Mouse (Mus musculus) yolk sac, embryonic 10.5 days (tissue): ENCODE results near the gene Gsn.

Experiments used
- DNase-seq: peaks from one replicate; pipeline ENCODE4 v3.0.0-alpha.2; 2017; ENCODE audit warnings: low spot score

The Gsn gene

DNA sequence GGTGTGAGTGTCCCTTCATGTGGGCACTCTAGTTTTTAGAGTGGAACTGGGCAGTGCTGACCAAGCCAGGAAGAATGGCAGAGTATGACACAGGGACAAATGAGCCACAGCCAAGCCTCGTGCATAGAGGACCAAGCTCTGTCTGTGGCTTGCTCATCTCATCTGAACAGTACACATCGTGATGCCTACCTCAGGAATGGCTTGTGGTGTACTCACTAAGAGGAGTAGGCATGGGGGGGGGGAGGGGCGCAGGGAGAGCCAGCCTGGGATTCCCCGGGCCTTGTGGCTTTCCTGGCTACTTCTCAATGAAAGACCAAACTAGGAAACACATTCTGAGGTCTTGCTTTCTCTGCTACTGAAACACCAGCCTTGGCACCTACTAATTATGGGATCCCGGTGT is 1.2 kb upstream of the Gsn start:
- DNase-seq = no peak

DNA sequence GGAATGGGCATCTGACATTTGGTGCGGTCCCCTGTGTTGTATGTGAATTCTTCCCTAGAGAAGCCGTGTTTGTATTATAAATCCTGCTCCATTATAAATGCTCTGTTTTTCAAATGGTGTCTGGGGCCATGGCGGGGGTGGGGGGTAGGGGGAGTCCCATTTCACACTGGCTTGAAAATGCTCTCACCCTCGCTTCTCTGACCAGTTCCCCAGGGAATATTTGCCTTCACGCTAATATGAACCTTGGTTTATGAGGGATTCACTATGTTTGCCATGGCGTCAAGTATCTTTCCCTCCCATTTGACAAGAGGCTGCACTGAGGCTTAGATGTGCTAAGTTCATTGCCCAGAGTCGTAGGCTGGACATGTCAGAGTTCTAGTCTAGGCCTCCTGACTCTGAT is 718 bp upstream of the Gsn start:
- DNase-seq = no peak

DNA sequence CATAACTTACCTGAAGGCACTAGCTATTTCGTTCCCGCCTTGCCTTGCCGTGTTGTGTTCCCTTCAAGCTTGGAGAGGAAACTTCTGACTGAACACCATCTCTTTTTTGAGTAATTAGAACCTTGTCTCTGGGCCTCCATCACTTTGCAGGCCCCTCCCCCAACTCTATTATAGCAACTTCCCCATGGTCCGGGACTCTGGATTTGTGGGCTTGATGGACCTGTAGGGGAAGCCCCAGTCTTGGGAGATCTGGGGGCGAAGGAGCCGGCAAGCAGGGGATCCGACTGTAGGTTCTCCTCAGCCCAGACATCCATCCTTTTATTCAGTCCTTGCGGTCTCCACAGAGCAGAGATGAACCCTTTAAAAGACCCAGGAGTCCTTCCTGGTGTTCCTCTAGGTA is 752 bp downstream of the Gsn start:
- DNase-seq = no peak

DNA sequence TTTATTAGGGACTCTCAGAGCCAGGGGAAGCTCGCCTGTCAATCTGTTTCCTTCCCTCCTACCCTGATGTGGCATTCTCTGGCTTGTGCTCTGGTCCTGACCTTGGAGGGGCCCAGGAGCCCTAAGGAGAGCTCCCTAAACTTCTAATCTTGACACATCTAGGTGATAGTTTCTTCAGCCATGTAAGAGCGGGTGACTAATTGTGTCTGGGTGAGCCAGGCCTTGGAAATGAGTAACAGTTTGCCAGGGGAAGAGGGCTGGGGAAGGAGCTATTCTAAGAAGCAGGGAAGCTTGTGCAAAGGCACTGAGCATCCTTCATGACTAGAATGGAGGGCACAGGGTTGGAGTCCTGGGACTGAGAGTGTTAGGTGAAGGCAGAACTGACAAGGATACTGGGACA is 1.7 kb downstream of the Gsn start:
- no peak for DNase-seq

DNA sequence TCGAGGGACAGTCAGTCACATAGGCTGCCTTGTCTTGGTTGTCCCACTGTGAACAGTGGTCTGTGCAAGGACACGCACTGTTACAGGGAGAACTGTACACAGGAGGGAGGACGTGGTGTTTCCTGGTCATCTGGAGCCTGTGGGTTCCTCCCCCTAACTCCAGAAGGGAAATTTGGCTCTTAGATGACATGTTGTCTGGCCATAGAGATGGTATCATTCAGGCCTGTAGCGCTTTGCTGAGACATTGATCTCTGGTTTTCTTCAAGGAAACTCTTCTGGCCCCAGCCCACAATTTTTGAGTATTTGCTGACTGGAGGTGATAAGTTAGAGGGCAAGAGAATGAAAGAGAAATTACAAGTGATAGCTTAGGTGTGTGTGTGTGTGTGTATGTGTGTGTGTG is 2.4 kb downstream of the Gsn start:
- no peak for DNase-seq

DNA sequence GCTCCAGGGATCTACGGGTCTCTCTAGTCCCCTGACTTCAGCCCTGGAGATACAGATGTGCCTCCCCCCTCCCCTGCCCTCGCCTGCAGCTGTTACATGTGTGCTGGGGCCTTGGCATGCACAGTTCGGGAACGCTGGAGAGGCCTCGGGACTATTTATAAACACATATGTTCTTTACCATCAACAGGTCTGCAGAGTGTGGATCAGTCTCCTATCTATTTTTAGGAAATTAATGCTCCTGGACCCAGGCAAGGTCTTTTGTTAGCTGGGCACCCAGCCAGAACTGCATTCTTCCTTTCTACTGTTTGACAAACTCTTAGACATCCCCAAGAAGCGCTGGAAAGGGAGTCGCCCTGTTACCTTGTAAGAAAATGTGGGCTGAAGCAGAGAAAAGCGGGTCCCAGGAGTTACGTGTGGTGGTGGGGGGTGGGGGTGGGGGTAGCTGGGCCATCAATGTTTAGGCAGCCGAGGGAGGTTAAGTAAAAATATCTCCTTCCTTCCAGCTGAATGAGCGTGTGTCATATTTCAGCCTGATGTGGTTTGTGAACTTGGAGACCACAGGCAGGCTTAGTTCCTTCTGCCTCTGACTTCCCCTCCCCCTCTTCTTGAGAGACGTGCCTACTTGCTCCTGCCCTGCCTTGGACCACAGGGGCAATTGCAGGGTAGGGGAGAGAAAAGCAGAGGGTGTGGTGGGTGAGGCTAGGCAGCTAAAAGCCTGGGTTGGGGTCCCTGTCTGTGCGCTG is 3.3 kb downstream of the Gsn start:
- DNase-seq = peak; percentile 19

DNA sequence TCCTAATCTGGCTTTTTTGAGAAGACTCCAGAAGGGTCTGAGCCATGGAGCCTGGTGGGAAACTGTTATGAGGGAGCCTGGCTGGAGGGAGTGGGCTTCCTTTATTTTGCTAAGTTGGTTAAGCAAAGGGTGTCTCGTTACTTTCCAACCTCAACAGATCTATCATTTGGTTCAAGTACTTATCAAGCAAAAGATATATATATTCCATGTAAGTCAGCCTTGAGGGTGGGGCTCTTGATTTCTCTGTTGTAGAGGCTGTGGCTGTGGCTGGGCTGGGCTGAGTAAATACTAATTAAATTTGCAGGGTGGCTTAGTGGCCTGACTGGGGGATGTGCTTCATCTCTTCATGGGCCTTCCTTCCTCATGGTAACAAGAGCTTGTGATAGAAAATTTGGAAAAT is 4.1 kb downstream of the Gsn start:
- DNase-seq = no peak

DNA sequence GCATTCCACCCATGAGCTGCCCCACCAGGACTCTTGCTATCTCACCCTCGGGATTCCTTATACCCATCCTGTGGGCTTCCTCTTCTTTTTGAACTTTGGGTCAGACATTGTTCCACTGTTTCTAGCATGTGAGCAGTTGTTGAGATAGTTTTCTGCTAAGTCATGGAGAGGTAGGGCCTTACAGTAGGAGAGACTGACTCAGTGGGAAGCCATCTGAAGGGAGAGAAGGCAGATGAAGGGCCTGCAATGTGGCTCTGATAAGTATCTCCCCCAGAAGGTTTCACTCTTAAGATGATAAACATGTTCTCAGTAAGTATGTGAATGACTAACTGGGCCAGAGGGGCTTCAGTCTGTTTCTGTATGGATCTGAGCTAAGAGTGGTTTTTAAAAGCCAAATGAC is 7.9 kb downstream of the Gsn start:
- no peak for DNase-seq

DNA sequence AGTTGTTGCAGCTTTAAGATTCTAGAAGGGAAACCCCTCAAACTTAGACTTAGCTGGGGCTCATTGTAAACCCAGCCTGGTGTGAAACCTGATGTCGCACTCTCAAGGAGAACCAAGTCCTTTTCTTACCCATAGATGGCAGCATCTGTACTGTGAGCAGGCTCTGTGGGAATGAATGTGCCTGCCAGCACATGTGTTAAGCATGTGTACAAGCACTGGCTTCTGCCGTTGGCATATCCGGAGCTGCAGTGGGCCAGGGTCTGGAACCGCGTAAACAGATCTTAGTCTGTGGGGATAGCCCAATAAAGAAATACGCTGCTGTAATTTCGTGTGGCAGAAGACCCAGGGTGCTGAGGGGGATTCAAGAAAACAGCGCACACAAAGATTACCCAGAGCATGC is 9.1 kb downstream of the Gsn start:
- peak; percentile 57 for DNase-seq

DNA sequence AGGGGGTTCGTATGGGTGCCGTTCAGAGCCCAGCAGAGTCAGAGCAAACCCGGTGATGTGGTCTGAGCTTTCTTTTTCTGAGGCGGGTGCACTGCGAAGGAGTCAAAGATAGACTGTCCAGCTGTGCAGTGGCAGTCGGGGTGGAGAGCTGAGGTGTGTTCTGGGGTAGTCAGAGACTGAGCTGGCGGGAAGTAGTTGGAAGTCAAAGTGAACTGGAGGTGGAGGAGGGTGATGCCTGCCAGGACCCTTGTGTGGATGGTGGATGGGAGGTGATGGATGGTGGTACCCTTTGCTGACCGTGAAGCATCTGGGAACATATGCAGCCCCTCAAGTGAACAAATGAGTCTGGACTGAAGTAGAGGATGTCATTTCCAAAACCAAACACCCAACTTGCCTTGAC is 9.6 kb downstream of the Gsn start:
- DNase-seq = no peak

DNA sequence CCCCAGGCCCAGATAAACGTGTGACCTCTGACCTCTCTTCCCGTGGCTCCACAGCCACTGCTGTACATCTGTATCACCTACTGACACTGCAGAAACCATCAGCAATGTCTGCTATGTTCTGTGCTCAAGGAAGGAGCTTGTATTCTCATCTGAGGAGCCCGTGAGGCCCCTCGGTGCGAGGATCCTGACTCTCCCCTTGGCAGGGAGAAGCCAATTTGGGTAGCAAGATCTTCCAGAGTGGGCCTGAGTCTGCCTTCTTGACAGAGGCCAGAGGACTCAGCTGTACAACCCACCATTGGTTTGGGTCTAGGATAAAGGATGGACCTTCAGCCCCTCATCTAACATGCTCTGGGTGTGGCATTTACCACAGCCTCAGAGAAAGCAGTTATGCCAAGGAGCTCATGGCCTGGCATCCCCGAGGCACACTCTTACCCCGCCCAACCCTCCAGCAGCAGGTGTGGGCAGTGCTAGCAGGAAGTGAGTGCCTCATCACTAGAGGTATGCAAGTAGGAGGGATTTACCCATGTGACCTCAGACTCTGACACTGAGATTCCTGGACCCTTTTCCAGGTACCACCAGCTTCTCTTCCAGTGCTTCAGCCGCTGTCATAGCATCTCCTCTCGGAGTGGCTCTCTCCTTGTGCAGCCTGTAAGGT is 10.2 kb downstream of the Gsn start:
- no peak for DNase-seq

DNA sequence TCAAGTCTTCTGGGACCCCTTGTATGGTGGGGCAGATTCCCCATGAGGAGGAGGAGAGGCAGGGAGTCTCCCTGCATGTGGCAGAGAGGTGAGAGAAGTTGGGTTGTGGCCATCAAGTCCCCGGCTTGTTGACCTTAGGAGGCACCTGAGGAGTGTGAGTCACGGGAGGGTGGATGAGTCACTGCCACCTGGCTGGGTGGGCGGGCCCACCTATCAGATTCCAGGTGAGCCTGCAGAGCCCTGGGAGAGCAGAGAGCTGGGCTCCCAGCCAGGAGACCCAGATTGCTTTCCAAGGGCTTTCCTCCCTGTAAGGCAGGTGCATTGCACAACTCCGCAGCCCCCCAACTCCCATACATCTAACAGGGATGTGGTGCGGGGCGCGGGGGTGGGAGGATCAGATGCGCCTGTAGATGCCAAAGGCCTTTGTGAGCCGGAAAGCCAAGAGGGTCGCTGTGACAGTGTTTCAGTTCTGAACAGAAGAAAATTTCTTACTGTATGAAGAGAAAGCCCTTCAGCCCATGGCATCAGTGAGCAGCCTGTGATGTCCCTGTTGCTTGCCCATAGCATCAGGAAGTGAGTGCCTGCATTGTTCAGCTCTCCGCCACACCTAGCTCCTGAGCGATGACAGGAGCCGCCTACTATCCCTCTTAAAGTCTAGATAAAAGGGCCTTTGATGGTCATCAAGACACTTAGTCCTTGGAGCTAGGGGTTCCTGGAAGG is 11.1 kb downstream of the Gsn start:
- peak; percentile 88 for DNase-seq

DNA sequence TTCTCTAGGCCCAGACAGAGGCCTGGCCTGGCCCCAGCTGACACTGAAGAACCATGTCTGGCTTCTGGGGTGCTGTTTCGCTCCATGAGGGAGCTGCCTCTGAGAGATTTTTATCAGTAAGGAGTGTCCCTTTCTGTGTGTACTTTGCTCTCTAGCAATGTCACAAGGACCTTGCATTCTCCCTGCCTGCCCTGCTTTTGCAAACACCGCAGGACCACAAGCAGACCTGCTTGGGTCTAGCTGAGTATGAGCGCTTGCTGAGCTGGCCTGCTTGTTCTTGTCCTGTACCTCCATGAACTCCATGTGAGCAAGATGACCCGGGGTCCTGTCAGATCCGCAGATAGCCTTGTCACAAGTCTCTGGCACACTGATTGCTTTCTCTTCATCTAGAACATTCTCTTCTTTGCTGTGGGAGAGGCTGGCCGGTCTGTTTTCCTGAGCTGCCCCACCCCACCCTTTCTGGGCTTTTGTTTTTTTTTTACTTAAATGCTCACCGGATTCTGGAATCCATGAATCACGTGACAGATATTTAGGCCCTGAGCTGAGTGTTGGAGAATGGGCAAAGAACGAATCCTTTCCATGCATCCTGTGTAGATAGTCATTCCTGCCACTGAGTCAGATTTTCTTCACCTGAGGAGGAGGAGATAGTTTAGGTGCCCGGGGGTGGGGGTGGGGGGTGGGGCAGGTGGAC is 11.8 kb downstream of the Gsn start:
- peak; percentile 83 for DNase-seq

DNA sequence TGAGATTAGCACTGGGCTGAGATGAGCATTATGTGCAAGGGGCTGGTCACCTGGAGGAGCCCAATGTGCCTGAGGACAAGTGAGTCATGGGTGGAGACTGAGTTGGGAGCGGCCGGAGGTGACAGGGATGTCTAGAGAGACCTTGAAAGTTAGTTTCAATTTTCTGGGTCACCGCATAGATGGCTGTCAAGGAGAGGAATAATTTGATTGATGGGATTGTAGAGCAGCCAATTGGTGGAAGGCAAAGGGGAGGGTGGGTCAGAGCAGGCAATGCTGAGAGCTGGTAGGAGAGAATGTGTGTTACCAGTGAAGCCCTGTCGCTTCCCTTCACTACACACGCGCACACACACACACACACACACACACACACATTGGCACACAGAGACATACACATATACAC is 13.0 kb downstream of the Gsn start:
- no peak for DNase-seq

DNA sequence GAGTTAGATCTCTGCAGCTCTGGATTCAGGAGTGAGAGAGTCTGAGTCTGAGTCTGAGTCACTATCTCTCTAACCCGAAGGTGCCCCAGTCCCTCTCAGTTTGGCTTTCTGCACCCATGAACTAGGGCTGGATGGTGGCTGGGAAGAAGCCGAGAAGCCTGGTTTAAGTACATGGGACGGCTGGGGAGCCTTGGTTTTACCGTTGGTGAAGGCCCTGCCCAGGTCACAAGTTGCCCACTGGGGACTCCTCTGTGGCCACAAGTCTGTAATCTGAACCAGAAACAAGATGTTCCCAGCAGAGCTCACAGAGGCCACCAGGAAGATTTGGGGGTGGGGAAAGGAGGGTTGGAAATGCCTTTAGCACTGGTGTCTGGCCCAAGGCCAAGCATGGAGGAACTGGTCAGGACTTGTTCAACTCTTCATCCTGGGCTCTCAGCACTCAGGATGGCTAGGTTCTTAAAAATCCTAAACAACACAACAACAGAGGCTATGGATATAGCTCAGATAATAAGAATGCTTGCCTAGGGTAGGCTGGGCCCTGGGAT is 13.6 kb downstream of the Gsn start:
- no peak for DNase-seq

DNA sequence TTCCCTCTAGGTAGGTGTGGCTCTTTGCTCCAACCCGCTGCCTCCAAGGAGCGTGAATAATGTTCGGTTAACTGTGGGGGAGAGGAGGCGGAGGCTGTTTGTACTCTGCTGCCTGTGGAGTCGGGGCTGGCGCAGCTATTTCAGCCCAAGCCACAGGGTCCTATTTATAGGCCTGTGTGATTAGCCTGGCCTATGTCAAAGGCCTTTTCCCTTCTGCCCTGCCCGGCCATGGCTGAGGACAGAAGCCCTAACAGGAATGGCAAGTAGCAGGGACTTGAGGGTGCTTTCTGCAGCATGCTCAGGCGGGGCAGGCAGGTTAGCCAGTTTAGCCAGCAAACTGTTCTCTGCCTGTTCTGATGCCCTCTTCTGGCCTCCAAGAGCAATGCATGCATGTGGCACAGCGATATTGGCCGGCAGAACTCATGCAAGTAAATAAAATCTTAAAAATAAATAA is 14.4 kb downstream of the Gsn start:
- DNase-seq = peak; percentile 54

DNA sequence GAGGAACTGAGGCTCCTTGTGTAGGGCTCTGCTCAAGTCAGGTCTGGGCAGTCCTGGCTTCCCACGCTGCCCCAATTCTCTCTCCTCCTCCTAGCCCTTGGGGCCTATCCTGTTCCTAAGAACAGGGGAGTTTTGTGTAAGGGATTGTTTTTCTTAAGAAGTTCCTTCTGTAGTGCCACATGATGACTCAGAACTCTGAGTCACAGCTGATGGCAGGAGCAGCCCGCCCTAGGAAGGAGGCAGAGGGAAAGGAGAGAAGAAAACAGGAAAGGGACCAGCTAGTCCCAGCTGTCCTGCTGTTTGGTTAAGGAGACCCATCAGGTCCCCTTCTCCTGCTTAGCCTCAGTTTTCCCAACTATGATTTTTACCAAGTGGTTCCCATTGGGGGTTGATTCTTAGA is 15.6 kb downstream of the Gsn start:
- DNase-seq = no peak

DNA sequence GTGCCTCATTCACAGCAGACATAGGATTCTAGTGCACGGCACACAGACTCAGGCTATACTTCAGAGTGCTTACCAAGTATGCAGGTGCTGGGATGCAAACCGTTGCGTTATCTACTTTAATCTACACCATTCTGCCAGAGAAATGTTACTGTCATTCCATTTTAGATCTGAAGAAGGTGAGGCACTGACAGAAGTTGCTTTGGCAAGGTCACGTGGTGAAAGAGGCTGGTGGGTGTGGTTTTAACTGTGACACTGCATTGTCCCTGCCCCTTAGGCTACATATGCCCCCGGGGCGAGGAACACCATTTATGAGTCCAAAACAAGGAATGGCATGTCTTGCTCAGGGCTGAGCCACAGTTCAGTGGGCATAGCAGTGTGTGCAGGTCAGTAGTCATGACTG is 16.7 kb downstream of the Gsn start:
- no peak for DNase-seq

DNA sequence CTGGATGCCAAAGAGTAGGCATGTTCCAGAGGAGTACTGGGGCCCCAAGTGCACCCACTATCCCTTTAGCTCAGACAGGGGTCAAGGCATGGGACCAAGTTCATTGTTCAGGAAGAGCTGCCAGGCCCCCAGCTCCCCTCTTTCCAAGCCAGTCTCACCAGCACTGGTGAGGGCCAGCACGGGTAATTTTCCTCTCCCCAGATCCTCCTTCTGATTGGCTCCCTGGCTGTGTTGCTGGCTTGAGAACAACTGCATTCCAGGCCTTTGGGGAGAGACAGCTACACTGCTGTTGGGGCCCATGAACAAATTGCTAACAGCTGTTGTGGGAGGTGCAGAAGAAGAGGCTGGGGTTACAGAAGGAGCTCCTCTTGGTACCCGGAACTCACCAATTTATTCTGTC is 17.4 kb downstream of the Gsn start:
- no peak for DNase-seq

DNA sequence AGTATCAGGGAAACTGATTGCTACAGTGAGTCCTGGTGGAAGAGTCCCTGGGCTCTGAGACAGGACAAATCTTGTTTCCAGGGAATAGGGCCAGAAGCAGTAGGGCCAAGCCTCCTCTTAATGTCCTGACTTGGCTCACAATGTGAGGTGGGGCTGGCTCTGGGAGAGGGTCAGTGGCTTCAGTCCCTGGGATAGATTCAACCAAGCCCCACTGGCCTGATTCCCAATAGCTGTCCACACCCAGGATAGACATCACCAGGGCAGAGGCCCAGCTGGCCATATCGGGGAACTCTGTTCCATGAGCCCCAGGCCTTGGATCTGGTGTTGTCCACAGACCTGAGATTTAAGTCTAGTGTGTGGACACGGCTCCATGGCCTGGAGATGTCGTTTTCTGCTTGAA is 21.5 kb downstream of the Gsn start:
- no peak for DNase-seq

DNA sequence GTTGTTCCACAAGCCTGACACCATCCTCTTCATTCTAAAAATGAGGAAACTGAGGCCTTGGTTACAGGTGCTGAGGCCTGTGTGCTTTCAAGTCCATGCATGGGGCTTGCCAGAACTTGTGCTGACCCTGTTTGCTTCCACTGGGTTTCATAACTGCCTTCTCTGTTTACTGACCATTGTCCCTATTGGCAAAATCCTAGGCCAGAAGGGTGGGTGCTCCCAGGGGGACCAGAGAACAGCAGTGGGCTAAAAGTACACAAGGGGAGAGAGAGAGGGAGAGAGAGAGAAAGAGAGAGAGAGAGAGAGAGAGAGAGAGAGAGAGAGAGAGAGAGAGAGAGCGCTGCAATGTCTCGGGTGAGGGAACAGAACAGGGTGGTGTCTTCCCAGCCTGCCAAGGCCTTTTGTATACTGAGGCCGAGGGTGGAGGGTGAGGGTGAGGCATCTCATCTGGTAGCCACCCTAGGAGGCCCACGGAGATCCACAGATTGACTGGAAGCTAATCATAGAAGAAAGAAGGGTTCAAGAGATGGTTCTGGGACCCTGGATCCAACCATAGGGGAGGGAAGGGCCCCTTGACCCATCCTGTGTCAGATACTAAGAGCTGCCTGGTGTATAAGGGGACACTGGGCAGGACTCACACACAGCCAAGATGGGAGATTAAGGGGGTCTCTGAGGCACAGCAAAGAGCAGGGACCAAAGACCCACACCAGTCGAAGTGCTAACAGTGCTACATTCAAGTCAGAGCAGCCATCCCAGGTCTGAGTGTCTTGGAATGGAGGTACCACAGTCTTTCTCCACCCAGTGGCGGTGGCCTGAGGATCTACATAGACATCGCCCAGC is 22.4 kb downstream of the Gsn start:
- DNase-seq = no peak

DNA sequence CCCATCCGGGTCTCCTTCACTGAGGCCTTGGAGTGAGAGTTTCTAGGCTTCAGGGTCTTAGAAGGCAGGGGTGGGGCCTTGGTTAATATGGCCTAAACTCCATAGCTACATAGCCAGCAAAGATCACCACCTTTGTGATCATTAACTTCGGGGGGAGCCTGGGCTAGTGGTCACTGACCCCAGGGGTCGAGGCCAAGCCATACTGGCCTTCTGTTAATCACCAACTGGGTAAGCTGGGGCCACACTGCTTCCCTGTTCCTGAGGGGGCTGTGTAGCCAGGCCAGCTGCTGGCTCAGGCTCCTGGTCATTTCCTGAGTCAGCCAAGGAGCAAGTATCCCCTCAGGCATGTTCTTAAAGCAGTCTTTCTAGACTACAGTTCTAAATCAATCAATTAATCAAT is 23.8 kb downstream of the Gsn start:
- peak; percentile 88 for DNase-seq
